Mouse (Mus musculus): ENCODE results near the gene Megf11.

Megf11 gene

GRCm38 (mm10) chr9:64605735-64606349, 220.4 kb downstream of the Megf11 start:
- no peak for DNase-seq (ENCODE audit: low spot score)

- no peak for DNase-seq (ENCODE audit: low spot score)
Measured at GRCm38 (mm10) chr9:64607049-64607448, 221.6 kb downstream of the Megf11 start.

GRCm38 (mm10) chr9:64609546-64609945, 224.1 kb downstream of the Megf11 start:
- DNase-seq (ENCODE audit: low spot score): no peak

- no peak for DNase-seq (ENCODE audit: low spot score)
Measured at GRCm38 (mm10) chr9:64612121-64612983, 226.9 kb downstream of the Megf11 start.

GRCm38 (mm10) chr9:64612984-64613649, 227.7 kb downstream of the Megf11 start:
- no peak for DNase-seq (ENCODE audit: low spot score)

- DNase-seq (ENCODE audit: low spot score): no peak
Measured at GRCm38 (mm10) chr9:64617413-64617812, 232.0 kb downstream of the Megf11 start.

- DNase-seq (ENCODE audit: low spot score): no peak
Measured at GRCm38 (mm10) chr9:64618433-64618832, 233.0 kb downstream of the Megf11 start.

- no peak for DNase-seq (ENCODE audit: low spot score)
Measured at GRCm38 (mm10) chr9:64619440-64619839, 234.0 kb downstream of the Megf11 start.

GRCm38 (mm10) chr9:64620596-64620995, 235.2 kb downstream of the Megf11 start:
- no peak for DNase-seq (ENCODE audit: low spot score)

GRCm38 (mm10) chr9:64621499-64622296, 236.3 kb downstream of the Megf11 start:
- no peak for DNase-seq (ENCODE audit: low spot score)

GRCm38 (mm10) chr9:64623361-64623760, 237.9 kb downstream of the Megf11 start:
- no peak for DNase-seq (ENCODE audit: low spot score)

- no peak for DNase-seq (ENCODE audit: low spot score)
Measured at GRCm38 (mm10) chr9:64624536-64624935, 239.1 kb downstream of the Megf11 start.

GRCm38 (mm10) chr9:64629802-64630201, 244.4 kb downstream of the Megf11 start:
- DNase-seq (ENCODE audit: low spot score): no peak

GRCm38 (mm10) chr9:64633169-64633568, 247.7 kb downstream of the Megf11 start:
- no peak for DNase-seq (ENCODE audit: low spot score)

GRCm38 (mm10) chr9:64636111-64636510, 250.7 kb downstream of the Megf11 start:
- no peak for DNase-seq (ENCODE audit: low spot score)

- DNase-seq (ENCODE audit: low spot score): no peak
Measured at GRCm38 (mm10) chr9:64636961-64637360, 251.5 kb downstream of the Megf11 start.

GRCm38 (mm10) chr9:64638250-64638649, 252.8 kb downstream of the Megf11 start:
- DNase-seq (ENCODE audit: low spot score): no peak

GRCm38 (mm10) chr9:64639664-64640063, 254.2 kb downstream of the Megf11 start:
- peak; percentile 38 for DNase-seq (ENCODE audit: low spot score)

- no peak for DNase-seq (ENCODE audit: low spot score)
Measured at GRCm38 (mm10) chr9:64644129-64644528, 258.7 kb downstream of the Megf11 start.

- DNase-seq (ENCODE audit: low spot score): no peak
Measured at GRCm38 (mm10) chr9:64645462-64645861, 260.0 kb downstream of the Megf11 start.

GRCm38 (mm10) chr9:64649393-64649792, 264.0 kb downstream of the Megf11 start:
- DNase-seq (ENCODE audit: low spot score): no peak

- no peak for DNase-seq (ENCODE audit: low spot score)
Measured at GRCm38 (mm10) chr9:64649892-64650291, 264.5 kb downstream of the Megf11 start.

All from lung, postnatal 25 days (tissue).